Mouse (Mus musculus) small intestine, adult 2 months (tissue): Measurements from ENCODE around the gene Fnip1. TPM values are rescaled to one million over a fixed set of nuclear protein-coding genes. Genes with fewer than 3 reads are reported as not detected.

Experiments
- H3K27ac ChIP-seq: fragments of 200-500 bp; 2 replicates; pipeline ENCODE4 v1.5.1; 2012; ENCODE audit warnings: low read depth, low read length, control low read depth, inconsistent platforms; ENCODE audit not compliant: insufficient read depth
- H3K27me3 ChIP-seq: fragments of 200-500 bp; 2 replicates; pipeline ENCODE4 v1.6.1; 2012; ENCODE audit warnings: mild to moderate bottlenecking, moderate library complexity, low read length, inconsistent platforms; ENCODE audit not compliant: control insufficient read depth, insufficient read depth
- H3K36me3 ChIP-seq: fragments of 200-500 bp; 2 replicates; pipeline ENCODE4 v1.6.1; 2012; ENCODE audit warnings: mild to moderate bottlenecking, low read length, control low read depth, inconsistent platforms; ENCODE audit not compliant: control insufficient read depth, insufficient read depth
- H3K4me1 ChIP-seq: fragments of 200-500 bp; 2 replicates; pipeline ENCODE4 v1.6.1; 2012; ENCODE audit warnings: low read length, inconsistent platforms, mixed read lengths; ENCODE audit not compliant: control insufficient read depth, insufficient read depth, insufficient read length
- H3K4me3 ChIP-seq: fragments of 200-500 bp; 2 replicates; pipeline ENCODE4 v1.5.1; 2012; ENCODE audit warnings: low read depth, mild to moderate bottlenecking, control low read depth, inconsistent platforms, low read length, moderate library complexity
- CTCF ChIP-seq: fragments of 200-500 bp; IDR thresholded peaks from 2 replicates; pipeline ENCODE4 v1.5.1; 2012; ENCODE audit warnings: low read depth, mild to moderate bottlenecking, control low read depth, inconsistent platforms, low read length, moderate library complexity, mixed read lengths; ENCODE audit not compliant: insufficient replicate concordance, insufficient read length; ENCODE audit errors: extremely low read depth
- POLR2A ChIP-seq: fragments of 200-500 bp; IDR thresholded peaks from 2 replicates; pipeline ENCODE4 v1.6.1; 2012; ENCODE audit warnings: low read depth, mild to moderate bottlenecking, control low read depth, inconsistent platforms, low read length, moderate library complexity
- WGBS: fragments of 180-500 bp; shearing (Covaris S2); methylation state at CpG from one replicate; pipeline ENCODE4 v1.1.7; 2018; 5-methylcytosine and 5-hydroxymethylcytosine counted together
- polyA plus RNA-seq: library from polyadenylated mRNA; depleted of rRNA; stranded (reverse); fragments of >200 nt; gene quantifications from 2 replicates; pipeline ENCODE4 v1.2.3, GENCODE M21; 2012

The Fnip1 gene
- polyA plus RNA-seq, 1 experiment = 1.9 TPM

GRCm38 (mm10) chr11:54454516-54454915 lies 16.5 kb downstream of the Fnip1 start:
- no peaks in the 10 kb centered on the region for H3K27me3 ChIP-seq
- H3K4me3 ChIP-seq = no peak overlapping the region
- no peak overlapping the region for H3K27ac ChIP-seq
- TF ChIP-seq CTCF = no peak
- TF ChIP-seq POLR2A = no peak
- WGBS = 41% methylated on average over 1 of the region's 1 CpGs
- no peaks in the 10 kb centered on the region for H3K4me1 ChIP-seq
- no peaks in the 10 kb centered on the region for H3K36me3 ChIP-seq

DNA sequence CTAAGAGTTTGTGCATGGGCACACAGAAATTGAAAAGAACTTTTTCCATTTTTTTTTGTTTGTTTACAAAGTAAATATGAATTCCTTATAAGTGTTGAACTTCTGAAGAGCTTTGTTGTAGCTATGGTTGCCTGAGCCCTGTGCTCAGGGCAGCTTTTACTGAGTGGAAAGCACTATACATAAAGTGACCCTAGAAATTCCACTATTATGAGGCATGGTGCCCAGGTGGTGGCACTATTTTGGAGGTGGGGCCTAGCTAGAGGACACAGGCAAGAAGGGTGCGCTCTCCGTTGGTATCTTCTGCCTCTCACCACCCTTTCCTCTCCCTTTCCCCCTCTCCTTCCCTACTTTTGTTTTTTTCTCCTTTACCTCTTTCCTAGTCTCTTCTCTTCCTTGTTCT lies 18.9 kb downstream of the Fnip1 start:
- Histone ChIP-seq H3K27ac (no peak overlapping the region), H3K27me3 (no peaks in the 10 kb centered on the region), H3K36me3 (no peaks in the 10 kb centered on the region), H3K4me3 (no peak overlapping the region), H3K4me1 (no peaks in the 10 kb centered on the region)
- WGBS = 69% methylated on average over 2 of the region's 2 CpGs
- no peak for TF ChIP-seq POLR2A
- no peak for TF ChIP-seq CTCF

GRCm38 (mm10) chr11:54458168-54458567 lies 20.2 kb downstream of the Fnip1 start:
- no peaks in the 10 kb centered on the region for H3K36me3 ChIP-seq
- no peak overlapping the region for H3K4me3 ChIP-seq
- WGBS = 88% methylated on average over 1 of the region's 1 CpGs
- H3K27ac ChIP-seq = no peak overlapping the region
- H3K27me3 ChIP-seq = no peaks in the 10 kb centered on the region
- TF ChIP-seq CTCF (no peak), POLR2A (no peak)
- no peaks in the 10 kb centered on the region for H3K4me1 ChIP-seq

- no peaks in the 10 kb centered on the region for H3K4me1 ChIP-seq
- 0 out of 2 replicates have a peak overlapping the region, but pooled peaks have one; percentile 5 for H3K27ac ChIP-seq
- 40% methylated on average over 3 of the region's 3 CpGs for WGBS
- TF ChIP-seq POLR2A (no peak), CTCF (no peak)
- peaks cover 5% of the 10 kb centered on the region for H3K36me3 ChIP-seq
- no peak overlapping the region for H3K4me3 ChIP-seq
- H3K27me3 ChIP-seq = no peaks in the 10 kb centered on the region
Observed at GRCm38 (mm10) chr11:54464557-54465244, 26.7 kb downstream of the Fnip1 start.

DNA sequence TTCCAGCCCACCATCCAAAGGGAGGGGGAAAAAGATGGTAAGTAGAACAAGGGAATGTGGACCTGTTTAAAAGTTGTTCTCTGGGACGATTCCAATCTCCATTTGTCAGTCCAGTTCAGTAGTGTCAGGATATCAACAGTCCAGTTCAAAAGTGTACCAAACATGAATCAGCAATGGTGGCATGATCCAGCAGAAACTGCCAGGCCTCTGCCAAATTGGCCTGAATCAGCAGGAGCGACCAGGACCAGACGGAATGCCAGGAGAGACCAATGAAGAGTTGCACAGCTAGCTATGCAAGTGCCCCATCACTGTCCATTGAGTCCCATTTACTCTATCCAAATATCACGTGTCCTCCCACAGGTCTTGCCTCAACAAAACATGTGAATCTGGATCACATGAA lies 34.2 kb downstream of the Fnip1 start:
- Histone ChIP-seq H3K36me3 (peaks cover 4% of the 10 kb centered on the region), H3K27me3 (no peaks in the 10 kb centered on the region), H3K4me3 (no peak overlapping the region), H3K4me1 (no peaks in the 10 kb centered on the region), H3K27ac (no peak overlapping the region)
- WGBS = 97% methylated on average over 4 of the region's 4 CpGs
- TF ChIP-seq POLR2A (no peak), CTCF (no peak)

DNA sequence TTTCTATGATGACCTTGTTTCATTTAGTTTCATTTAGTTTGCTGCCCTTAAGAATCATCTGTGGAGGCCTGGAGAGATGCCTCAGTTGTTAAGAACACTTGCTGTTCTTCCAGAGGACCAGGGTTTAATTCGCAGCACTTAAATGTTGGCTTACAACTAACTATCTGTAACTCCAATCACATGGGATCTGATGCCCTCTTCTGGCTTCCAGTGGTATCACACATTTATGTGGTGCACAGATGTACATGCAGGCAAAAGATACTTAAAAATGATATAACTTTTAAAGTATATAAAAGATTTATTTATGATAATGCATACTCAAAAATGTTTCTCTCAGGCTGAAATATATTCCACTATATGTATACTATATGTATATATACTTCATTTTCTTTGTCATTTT lies 40.4 kb downstream of the Fnip1 start:
- Histone ChIP-seq H3K27ac (no peak overlapping the region), H3K4me3 (no peak overlapping the region), H3K27me3 (no peaks in the 10 kb centered on the region), H3K4me1 (no peaks in the 10 kb centered on the region), H3K36me3 (peaks cover 9% of the 10 kb centered on the region)
- TF ChIP-seq POLR2A (no peak), CTCF (no peak)
- WGBS = 96% methylated on average over 1 of the region's 1 CpGs

GRCm38 (mm10) chr11:54486041-54486440 lies 48.0 kb downstream of the Fnip1 start:
- Histone ChIP-seq H3K27ac (no peak overlapping the region), H3K4me3 (no peak overlapping the region), H3K27me3 (no peaks in the 10 kb centered on the region), H3K36me3 (peaks cover 7% of the 10 kb centered on the region), H3K4me1 (no peaks in the 10 kb centered on the region)
- WGBS = 95% methylated on average over 3 of the region's 3 CpGs
- TF ChIP-seq POLR2A (no peak), CTCF (no peak)

- no peak overlapping the region for H3K27ac ChIP-seq
- peaks cover 15% of the 10 kb centered on the region for H3K36me3 ChIP-seq
- H3K27me3 ChIP-seq = no peaks in the 10 kb centered on the region
- WGBS = 85% methylated on average over 1 of the region's 1 CpGs
- H3K4me1 ChIP-seq = no peaks in the 10 kb centered on the region
- no peak overlapping the region for H3K4me3 ChIP-seq
- TF ChIP-seq CTCF (no peak), POLR2A (no peak)
Observed at GRCm38 (mm10) chr11:54491946-54492558, 54.1 kb downstream of the Fnip1 start.
